Mouse (Mus musculus) kidney, embryonic 15.5 days (tissue): ENCODE results near the gene Spata7. TPM values are rescaled to one million over a fixed set of nuclear protein-coding genes. Genes with fewer than 3 reads are reported as not detected.

Experiments
- ATAC-seq: fragments of 200-750 bp; cut with Nextera tagmentation; replicated peaks from 2 replicates; pipeline ENCODE4 v1.8.0; 2017; ENCODE audit warnings: moderate TSS enrichment; ENCODE audit not compliant: low FRiP score
- H3K27ac ChIP-seq: fragments of 300-500 bp; sonication (generic); 2 replicates; pipeline ENCODE4 v1.5.1; 2015; ENCODE audit warnings: mild to moderate bottlenecking, inconsistent platforms
- H3K27me3 ChIP-seq: fragments of 300-500 bp; sonication (generic); 2 replicates; pipeline ENCODE4 v1.6.1; 2015; ENCODE audit warnings: inconsistent platforms
- H3K36me3 ChIP-seq: fragments of 300-500 bp; sonication (generic); 2 replicates; pipeline ENCODE4 v1.6.1; 2015; ENCODE audit warnings: inconsistent platforms
- H3K4me1 ChIP-seq: fragments of 300-500 bp; sonication (generic); 2 replicates; pipeline ENCODE4 v1.6.1; 2015; ENCODE audit warnings: inconsistent platforms
- H3K4me2 ChIP-seq: fragments of 300-500 bp; sonication (generic); 2 replicates; pipeline ENCODE4 v1.6.1; 2015; ENCODE audit warnings: moderate library complexity, mild to moderate bottlenecking, inconsistent platforms
- H3K4me3 ChIP-seq: fragments of 300-500 bp; sonication (generic); replicated peaks from 2 replicates; pipeline ENCODE4 v1.5.1; 2015; ENCODE audit warnings: mild to moderate bottlenecking, inconsistent platforms
- H3K9ac ChIP-seq: fragments of 300-500 bp; sonication (generic); 2 replicates; pipeline ENCODE4 v1.6.1; 2015; ENCODE audit warnings: mild to moderate bottlenecking, inconsistent platforms
- H3K9me3 ChIP-seq: fragments of 300-500 bp; sonication (generic); replicated peaks from 2 replicates; pipeline ENCODE4 v1.6.1; 2016; ENCODE audit warnings: inconsistent platforms
- WGBS: fragments of 180-500 bp; shearing (Covaris S2); methylation state at CpG from one replicate; pipeline ENCODE4 v1.1.7; 2015; ENCODE audit warnings: mixed read lengths; 5-methylcytosine and 5-hydroxymethylcytosine counted together
- polyA plus RNA-seq: library from polyadenylated mRNA; unstranded; fragments of >200 nt; fragmentation: Nextera tagmentation; extraction: Ambion mirVana; gene quantifications from 2 replicates; pipeline ENCODE4 v1.2.1, GENCODE M21; 2015

The Spata7 gene
- polyA plus RNA-seq, 1 experiment from 2014 or later = 18.0 TPM

- ATAC-seq = 0 out of 2 replicates have a peak, but pooled peaks have one; percentile 29
- Histone ChIP-seq H3K4me3 (no peak overlapping the region), H3K27me3 (no peaks in the 10 kb centered on the region), H3K4me2 (no peak overlapping the region), H3K9ac (no peak overlapping the region), H3K4me1 (peaks cover 17% of the 10 kb centered on the region), H3K9me3 (no peaks in the 10 kb centered on the region), H3K27ac (0 out of 2 replicates have a peak overlapping the region, but pooled peaks have one; percentile 6), H3K36me3 (no peaks in the 10 kb centered on the region)
- WGBS = 56% methylated on average over 11 of the region's 11 CpGs
These were observed 86.8 kb downstream of the Spata7 start for GRCm38 (mm10) chr12:98714757-98715156.

- no peak for ATAC-seq
- peaks cover 29% of the 10 kb centered on the region for H3K4me1 ChIP-seq
- no peak overlapping the region for H3K4me2 ChIP-seq
- no peaks in the 10 kb centered on the region for H3K9me3 ChIP-seq
- WGBS = 87% methylated on average over 2 of the region's 2 CpGs
- H3K27me3 ChIP-seq = no peaks in the 10 kb centered on the region
- H3K9ac ChIP-seq = no peak overlapping the region
- H3K4me3 ChIP-seq = no peak overlapping the region
- no peaks in the 10 kb centered on the region for H3K36me3 ChIP-seq
- no peak overlapping the region for H3K27ac ChIP-seq
These were observed 88.2 kb downstream of the Spata7 start for GRCm38 (mm10) chr12:98716142-98716541.

Other genes starting within 250 kb of the Spata7 start
- 0.90 and 1.5 TPM in 2 replicates for gene Kcnk10, start 49.8 kb upstream of the Spata7 start, polyA plus RNA-seq
- gene Ptpn21, start 109.2 kb downstream of the Spata7 start, polyA plus RNA-seq = 6.6 and 7.1 TPM in 2 replicates
- 127 and 128 TPM in 2 replicates for gene Zc3h14, start 118.8 kb downstream of the Spata7 start, polyA plus RNA-seq